Mouse (Mus musculus) spleen, postnatal 4 days (tissue): ENCODE results near the gene Tmem87a.
A peak's percentile ranks its signal among the peaks of the same experiment; 100 is the strongest.

Source experiments
- DNase-seq, 2 experiments: peaks; one replicate each; pipeline ENCODE4 v3.0.0; 2022; ENCODE audit warnings: low spot score in 2 of 2

Gene Tmem87a

DNA sequence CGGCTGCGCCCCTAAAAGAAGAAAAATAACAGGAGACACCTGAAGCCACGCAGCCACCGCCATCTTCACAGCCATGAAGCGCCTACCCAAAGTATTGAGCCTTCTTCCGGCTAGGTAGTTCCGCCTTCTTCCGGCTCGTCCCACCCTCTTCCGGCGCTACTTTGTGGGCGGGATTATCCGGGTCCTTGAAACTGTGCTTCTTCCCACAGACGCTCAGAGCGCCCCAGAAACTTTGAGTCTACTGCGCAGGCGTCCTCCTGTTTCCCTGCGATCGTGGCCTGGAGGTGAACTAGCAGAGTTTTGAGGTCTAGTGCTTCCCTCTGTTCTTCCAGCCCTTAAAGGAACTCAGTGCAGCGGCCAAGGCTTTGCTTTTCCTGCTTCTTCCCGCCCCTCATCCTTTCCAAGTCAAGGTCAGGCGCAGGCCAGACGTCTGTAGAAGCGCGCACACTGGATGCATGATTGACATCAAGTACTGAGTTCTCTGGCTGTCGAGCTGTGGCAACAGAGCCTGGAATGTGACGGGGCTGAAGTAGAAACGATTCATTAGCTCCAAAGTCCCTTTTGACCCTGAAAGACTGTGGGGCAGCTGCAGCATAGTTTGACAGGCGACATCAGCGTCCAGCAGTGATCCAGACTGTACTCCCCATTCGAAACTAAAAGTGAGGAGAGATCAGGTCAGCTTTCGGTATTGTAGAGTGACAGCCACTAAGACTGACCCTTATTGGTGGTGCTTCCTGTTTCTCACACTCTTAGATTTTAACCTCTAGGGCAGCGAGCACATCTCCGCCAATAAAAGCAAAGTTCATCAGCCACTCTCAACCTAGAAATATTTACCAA lies at the start of gene Tmem87a:
Tmem87a (minus strand) TSS at position 128 of the 837 bp plus-strand sequence.
- DNase-seq, result peak; percentile 93 to 95

- no peak for DNase-seq
Observed at GRCm38 (mm10) chr2:120452600-120452999, 48.7 kb upstream of the Tmem87a start.

GRCm38 (mm10) chr2:120450724-120451123 lies 46.8 kb upstream of the Tmem87a start:
- DNase-seq, result no peak

DNA sequence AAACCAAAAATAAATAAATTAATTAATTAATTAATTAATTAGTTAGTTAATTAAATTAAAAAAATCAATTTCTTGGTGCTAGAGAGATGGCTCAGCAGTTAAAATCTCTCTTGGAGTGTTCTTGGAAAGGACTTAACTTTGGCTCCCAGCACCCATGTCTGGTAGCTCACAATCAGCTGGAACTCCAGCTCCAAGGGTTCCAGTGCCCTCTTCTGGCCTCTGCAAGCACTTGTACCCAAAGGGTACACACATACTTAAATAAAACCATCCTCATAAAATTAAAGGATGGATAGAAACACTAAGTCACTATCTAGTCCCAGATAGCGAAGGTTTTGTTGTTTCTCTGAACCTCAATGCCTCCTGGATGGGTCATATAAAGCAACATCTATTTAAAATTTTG lies 43.4 kb upstream of the Tmem87a start:
- no peak for DNase-seq

DNA sequence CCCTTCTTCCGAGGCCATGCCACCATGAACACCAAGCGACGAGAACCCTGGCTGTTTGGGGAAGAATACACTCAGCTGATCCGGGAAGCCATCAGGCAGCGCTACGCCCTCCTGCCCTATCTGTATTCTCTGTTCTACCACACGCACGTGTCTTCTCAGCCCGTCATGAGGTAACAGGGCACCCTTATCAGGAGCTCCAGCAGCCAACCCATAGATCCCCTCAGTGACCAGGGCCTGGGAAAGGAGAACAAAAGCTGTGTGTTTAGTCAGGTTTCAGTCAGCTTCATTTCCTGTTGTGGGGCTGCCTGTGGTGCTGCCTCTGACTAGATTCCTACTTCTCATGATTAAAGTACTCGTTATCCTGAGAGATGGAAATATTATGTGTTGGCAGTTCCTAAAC lies 42.5 kb upstream of the Tmem87a start:
- DNase-seq, result peak; percentile 24 to 63

DNA sequence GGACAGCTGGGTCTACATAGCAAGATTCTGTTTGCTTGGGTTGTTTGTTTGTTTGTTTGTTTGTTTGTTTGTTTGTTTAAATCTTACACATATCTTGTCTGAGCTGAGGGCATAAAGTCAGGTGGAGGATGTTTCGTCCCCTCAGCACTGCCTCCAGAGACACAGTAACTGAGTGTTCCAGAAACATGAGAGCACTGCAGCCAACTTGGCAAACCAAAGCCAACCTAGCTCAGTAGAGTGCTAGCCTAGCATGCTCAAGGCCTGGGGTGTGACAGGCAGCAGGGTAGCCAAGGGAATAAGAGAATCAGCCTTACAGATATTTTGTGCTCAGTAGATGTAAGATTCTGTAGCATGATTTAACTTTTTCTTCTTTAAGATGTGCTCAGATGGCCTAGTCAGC lies 40.6 kb upstream of the Tmem87a start:
- no peak for DNase-seq

- DNase-seq, result no peak
Observed at GRCm38 (mm10) chr2:120424386-120424785, 20.5 kb upstream of the Tmem87a start.

- DNase-seq, result no peak
Observed at GRCm38 (mm10) chr2:120414738-120415414, 11.0 kb upstream of the Tmem87a start.

DNA sequence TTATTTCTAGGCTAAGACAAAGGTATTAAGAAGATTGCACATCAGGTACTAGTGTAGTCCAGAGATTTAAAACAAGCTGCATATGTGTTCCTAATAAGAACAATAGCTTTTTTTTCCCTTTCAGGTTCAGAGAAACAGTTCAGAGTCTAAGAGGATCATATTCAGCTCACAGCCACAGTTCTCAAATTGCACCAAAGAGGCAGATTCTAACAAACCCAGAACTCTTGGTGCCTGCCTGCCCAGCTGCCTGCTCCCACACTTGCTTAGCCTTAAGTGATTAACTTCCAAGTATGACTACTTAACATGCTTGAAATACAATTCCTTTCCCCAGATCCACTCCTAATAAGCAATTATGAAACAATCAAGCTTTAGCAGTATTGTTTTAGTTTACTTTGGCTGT lies 10.2 kb upstream of the Tmem87a start:
- no peak for DNase-seq

DNA sequence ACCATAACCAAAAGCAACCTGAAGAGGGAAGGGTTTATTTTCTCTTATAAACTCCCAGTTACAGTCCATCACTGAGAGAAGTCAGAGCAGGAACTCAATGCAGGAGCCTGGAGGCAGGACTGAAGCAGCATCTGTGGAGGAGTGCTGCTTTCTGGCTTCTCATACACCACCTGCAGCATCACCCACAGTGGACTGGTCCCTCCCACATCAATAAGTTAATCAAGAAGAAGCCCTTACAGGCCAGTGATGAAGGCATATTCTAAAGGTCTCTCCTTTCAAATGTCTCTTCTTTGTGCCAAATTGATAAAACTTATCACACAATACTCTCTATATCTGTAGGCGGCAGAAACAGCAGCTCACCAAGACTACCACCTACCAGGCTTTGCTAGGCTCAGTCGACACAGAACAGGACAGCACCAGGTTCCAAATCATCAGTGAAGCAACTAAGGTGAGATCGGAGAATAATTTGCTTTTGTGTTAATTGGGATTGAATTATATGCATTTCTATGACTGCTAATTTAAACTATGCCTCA lies 7.2 kb upstream of the Tmem87a start:
- DNase-seq, result no peak

GRCm38 (mm10) chr2:120404823-120405765 lies 1.2 kb upstream of the Tmem87a start:
- DNase-seq, result peak in 1 of 2 experiments; percentile 15

- DNase-seq, result no peak
Observed at GRCm38 (mm10) chr2:120403653-120403985, 294 bp downstream of the Tmem87a start, which contains the start of gene Ganc. Ganc (plus strand) TSS chr2:120403896.

DNA sequence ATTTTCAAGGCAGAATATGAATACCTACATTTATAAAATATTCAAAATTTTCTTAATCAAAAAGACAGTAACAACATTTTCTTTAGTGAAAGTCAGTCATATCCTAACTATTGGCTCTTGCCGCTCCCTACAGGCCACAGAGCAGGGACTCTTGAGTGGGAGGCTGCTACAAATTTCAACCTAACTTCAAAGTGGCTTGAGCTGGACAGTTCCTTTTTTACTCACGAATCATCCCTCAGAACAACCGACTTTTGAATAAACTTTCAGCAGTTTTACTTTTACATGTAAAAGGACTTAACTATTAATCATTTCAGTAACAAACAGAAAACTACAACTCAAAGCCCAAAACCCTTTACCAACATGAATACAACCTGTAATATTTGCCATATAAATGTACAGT lies 1.1 kb downstream of the Tmem87a start:
- no peak for DNase-seq

- DNase-seq, result no peak
Observed at GRCm38 (mm10) chr2:120397951-120398350, 6.0 kb downstream of the Tmem87a start.

DNA sequence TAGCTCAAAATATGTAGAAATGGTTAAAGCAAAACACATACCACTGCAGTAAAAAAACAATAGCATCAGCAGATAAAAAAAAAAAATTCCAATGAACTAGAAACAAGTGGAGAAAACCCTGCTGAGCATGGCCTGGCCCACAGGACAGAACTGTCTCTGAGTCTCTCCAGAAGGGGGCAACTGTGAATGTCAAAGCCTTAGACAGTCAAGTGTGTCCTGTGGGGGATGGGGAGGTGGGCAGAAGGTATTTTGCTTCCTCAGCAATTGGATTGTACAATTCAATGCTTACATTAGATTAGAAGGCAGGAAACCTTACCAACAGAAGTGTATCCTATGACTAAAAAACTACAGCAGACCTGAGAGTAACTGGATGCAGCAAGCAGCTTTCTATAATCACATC lies 11.5 kb downstream of the Tmem87a start:
- no peak for DNase-seq

DNA sequence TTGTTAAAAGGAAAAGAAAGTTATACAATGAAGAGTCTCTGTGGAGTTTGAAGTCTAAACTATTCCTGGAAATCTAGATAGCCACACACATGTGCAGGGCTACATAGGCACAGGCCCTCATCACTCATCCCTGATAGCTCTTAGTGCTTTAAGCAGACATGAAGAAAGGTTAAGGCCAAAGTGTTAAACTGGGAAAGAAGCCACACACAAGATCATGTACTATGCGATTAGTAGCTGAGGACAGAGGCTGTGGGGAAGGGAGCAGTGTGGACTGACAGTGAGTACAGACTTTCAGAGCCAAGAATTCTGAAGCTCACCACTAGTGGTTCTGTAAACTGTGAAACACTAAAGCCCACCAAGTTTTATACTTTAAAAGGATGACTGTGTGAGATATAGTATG lies 13.0 kb downstream of the Tmem87a start:
- DNase-seq, result no peak

GRCm38 (mm10) chr2:120389376-120389775 lies 14.5 kb downstream of the Tmem87a start:
- DNase-seq, result no peak

DNA sequence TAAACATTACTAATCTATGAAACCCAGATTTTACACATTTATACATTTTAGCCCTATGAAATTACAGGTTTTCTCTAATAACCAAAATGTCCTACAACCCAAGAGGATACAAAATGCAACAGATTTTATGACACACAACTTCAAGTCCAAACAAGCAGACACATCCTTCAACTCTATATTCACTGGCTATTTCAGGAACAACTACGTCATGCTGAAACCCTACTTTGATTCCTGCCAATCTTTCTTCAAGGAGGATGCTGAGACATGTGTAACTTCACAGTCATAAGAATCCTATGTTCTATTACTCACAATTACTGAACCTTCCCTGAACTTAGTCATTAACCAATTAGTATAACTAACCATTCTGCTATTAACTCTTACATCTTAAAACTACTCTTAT lies 16.6 kb downstream of the Tmem87a start:
- DNase-seq, result no peak

GRCm38 (mm10) chr2:120386264-120386663 lies 17.6 kb downstream of the Tmem87a start:
- no peak for DNase-seq

DNA sequence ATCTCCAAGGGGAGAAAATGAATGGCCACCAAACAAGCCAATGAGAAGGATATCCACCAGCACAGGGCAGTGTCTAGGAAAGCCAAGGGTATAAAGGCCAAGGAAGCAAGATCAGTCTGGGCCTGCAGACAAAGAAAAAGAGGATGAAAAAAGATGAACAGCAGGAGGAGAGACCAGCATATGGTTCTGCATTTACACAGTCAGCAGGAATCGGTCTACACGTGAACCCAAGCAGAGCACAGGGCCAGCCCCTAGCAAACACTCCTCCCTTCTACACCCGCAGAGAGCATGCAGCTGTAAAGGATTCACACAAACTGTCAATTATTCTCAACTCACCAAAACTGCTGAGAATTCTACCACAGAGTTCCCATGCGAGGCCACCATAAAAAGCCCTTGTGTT lies 30.1 kb downstream of the Tmem87a start:
- no peak for DNase-seq

DNA sequence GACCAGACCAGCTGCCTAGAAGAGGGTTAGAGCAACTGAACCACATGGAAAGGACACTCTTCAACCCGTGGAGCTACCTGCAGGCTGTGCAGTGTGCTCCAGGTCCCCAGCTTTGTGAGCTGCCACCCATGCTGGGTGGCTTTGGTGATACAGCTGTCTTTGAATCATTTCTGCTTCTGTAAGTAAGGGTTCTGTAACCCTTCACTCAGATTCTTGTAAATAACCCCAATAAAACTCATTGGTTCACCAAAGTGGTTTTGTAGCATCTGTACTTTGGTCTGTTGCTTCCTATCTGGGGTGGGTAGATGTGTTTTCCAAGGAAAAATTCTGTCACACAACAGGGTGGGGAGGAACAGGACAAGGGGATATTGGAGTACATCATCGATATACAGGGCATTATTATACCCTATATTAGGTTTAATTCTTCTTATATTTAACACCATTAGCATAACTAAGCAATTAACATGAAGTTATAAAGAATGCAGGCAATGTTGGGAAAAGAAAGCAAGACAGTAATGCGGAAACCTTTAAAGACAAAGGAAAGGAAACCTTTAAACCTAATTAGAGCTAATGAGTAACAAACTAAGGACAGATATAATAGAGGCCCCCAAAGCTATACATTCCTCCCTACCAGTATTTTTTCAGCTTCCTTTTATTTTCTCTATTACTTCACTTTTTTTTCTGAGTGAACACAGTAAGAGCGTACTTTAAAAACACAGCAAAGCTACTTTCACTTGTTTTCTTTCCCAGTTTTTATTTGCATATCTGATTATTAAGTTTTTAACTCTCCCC lies 36.3 kb downstream of the Tmem87a start:
- DNase-seq, result no peak
